Mouse (Mus musculus) duodenum, adult 2 months (tissue): ENCODE results near the gene Tm4sf19. TPM values are rescaled to one million over a fixed set of nuclear protein-coding genes. Genes with fewer than 3 reads are reported as not detected.

Experiments
- polyA plus RNA-seq: library from polyadenylated mRNA; depleted of rRNA; stranded (reverse); fragments of >200 nt; gene quantifications from 2 replicates; pipeline ENCODE4 v1.2.3, GENCODE M21; 2012; ENCODE audit warnings: low replicate concordance; rRNA removed

The Tm4sf19 gene
- polyA plus RNA-seq, result 0.59 TPM in 1 of 2 replicates, not detected in the other

GRCm38 (mm10) chr16:32400267-32400666 is at the start of gene Tm4sf19:
Gene Tm4sf19 (plus strand): TSS chr16:32400506.

GRCm38 (mm10) chr16:32419517-32420483 is 19.5 kb downstream of the Tm4sf19 start, which contains the start of gene Tctex1d2:
Gene Tctex1d2 (plus strand): TSS chr16:32419702.

GRCm38 (mm10) chr16:32430474-32431046 is 30.3 kb downstream of the Tm4sf19 start, which contains the start of gene Pcyt1a:
Gene Pcyt1a (plus strand): TSS chr16:32430921.

Other genes with a start within 250 kb of the Tm4sf19 start
- gene Nrros, start 234.9 kb upstream of the Tm4sf19 start, polyA plus RNA-seq, result 6.1 and 6.8 TPM in 2 replicates
- not detected in 2 replicates for gene Bex6, start 220.7 kb upstream of the Tm4sf19 start, polyA plus RNA-seq
- 1.0 and 1.3 TPM in 2 replicates for gene Fbxo45, start 153.3 kb upstream of the Tm4sf19 start, polyA plus RNA-seq
- gene Wdr53, start 153.3 kb upstream of the Tm4sf19 start, polyA plus RNA-seq, result 0.55 and 0.72 TPM in 2 replicates
- not detected in 2 replicates for gene Smco1, start 129.0 kb upstream of the Tm4sf19 start, polyA plus RNA-seq
- gene Rnf168, start 123.0 kb upstream of the Tm4sf19 start, polyA plus RNA-seq, result 3.2 and 3.9 TPM in 2 replicates
- 0.50 and 2.0 TPM in 2 replicates for gene Ubxn7, start 68.2 kb upstream of the Tm4sf19 start, polyA plus RNA-seq
- 0.39 and 2.7 TPM in 2 replicates for gene Tctex1d2, start 19.2 kb downstream of the Tm4sf19 start, polyA plus RNA-seq
- 43.6 and 55.6 TPM in 2 replicates for gene Pcyt1a, start 30.4 kb downstream of the Tm4sf19 start, polyA plus RNA-seq
- gene Slc51a, start 87.4 kb downstream of the Tm4sf19 start, polyA plus RNA-seq, result 143 and 387 TPM in 2 replicates
- gene Zdhhc19, start 95.8 kb downstream of the Tm4sf19 start, polyA plus RNA-seq, result 0.81 and 1.1 TPM in 2 replicates
- gene Tfrc, start 208.4 kb downstream of the Tm4sf19 start, polyA plus RNA-seq, result 2.2 and 3.5 TPM in 2 replicates
- 99.8 and 173 TPM in 2 replicates for gene Tnk2, start 243.4 kb downstream of the Tm4sf19 start, polyA plus RNA-seq